Mouse (Mus musculus) urinary bladder, adult 2 months (tissue): ENCODE measurements around the gene Mbd3l2. TPM values are rescaled to one million over a fixed set of nuclear protein-coding genes. Genes with fewer than 3 reads are reported as not detected.
"Not testable (repeated sequence)": the region's sequence is repeated elsewhere in the genome, so short reads cannot be mapped to it uniquely, and the experiment has no call there.

ENCODE experiments used
- DNase-seq: peaks from one replicate; pipeline ENCODE4 v3.0.0; 2022; ENCODE audit warnings: low spot score
- polyA plus RNA-seq: library from polyadenylated mRNA; depleted of rRNA; stranded (reverse); fragments of >200 nt; gene quantifications from 2 replicates; pipeline ENCODE4 v1.2.3, GENCODE M21; 2012; rRNA removed

Gene Mbd3l2
- polyA plus RNA-seq, result not detected in 2 replicates

- no peak for DNase-seq
Measured at GRCm38 (mm10) chr9:18430354-18430753, at the start of gene Mbd3l2. Gene Mbd3l2 (plus strand): TSS chr9:18430654.

- no peak for DNase-seq
Measured at GRCm38 (mm10) chr9:18385782-18386181, 44.7 kb upstream of the Mbd3l2 start.

- DNase-seq, result no peak
Measured at GRCm38 (mm10) chr9:18399629-18400028, 30.8 kb upstream of the Mbd3l2 start.

GRCm38 (mm10) chr9:18402895-18403294 is 27.6 kb upstream of the Mbd3l2 start, which contains the start of gene Naalad2:
Gene Naalad2 (minus strand): TSS chr9:18402995.
- DNase-seq, result not testable (repeated sequence)

- no peak for DNase-seq
Measured at GRCm38 (mm10) chr9:18404118-18404517, 26.3 kb upstream of the Mbd3l2 start, which contains the start of gene Ubtfl1. Gene Ubtfl1 (plus strand): TSS chr9:18404418.

- DNase-seq, result not testable (repeated sequence)
Measured at GRCm38 (mm10) chr9:18412371-18412770, 18.1 kb upstream of the Mbd3l2 start.

- no peak for DNase-seq
Measured at GRCm38 (mm10) chr9:18431687-18432086, 1.2 kb downstream of the Mbd3l2 start.

GRCm38 (mm10) chr9:18456520-18456919 is 26.1 kb downstream of the Mbd3l2 start:
- DNase-seq, result no peak

- DNase-seq, result no peak
Measured at GRCm38 (mm10) chr9:18467350-18467749, 36.9 kb downstream of the Mbd3l2 start.

GRCm38 (mm10) chr9:18468005-18468404 is 37.6 kb downstream of the Mbd3l2 start:
- DNase-seq, result no peak

GRCm38 (mm10) chr9:18473324-18474128 is 43.1 kb downstream of the Mbd3l2 start:
- peak; percentile 36 for DNase-seq

- no peak for DNase-seq
Measured at GRCm38 (mm10) chr9:18478168-18478567, 47.7 kb downstream of the Mbd3l2 start, which contains the start of the genes Zfp558 and Mbd3l1. Gene Zfp558 (minus strand): TSS chr9:18478268. Gene Mbd3l1 (plus strand): TSS chr9:18478359.

Other genes with a start within 250 kb of the Mbd3l2 start
- gene Chordc1, start 138.5 kb upstream of the Mbd3l2 start, polyA plus RNA-seq, result 29.7 and 32.8 TPM in 2 replicates
- gene Naalad2, start 27.7 kb upstream of the Mbd3l2 start, polyA plus RNA-seq, result 12.8 and 13.7 TPM in 2 replicates
- gene Ubtfl1, start 26.2 kb upstream of the Mbd3l2 start, polyA plus RNA-seq, result not detected in 2 replicates
- gene Zfp558, start 47.6 kb downstream of the Mbd3l2 start, polyA plus RNA-seq, result 1.2 and 1.5 TPM in 2 replicates
- gene Mbd3l1, start 47.7 kb downstream of the Mbd3l2 start, polyA plus RNA-seq, result not detected in 2 replicates
- 2.1 and 3.2 TPM in 2 replicates for gene Muc16, start 243.9 kb downstream of the Mbd3l2 start, polyA plus RNA-seq